Mouse (Mus musculus): ENCODE measurements around the gene Ryk.

Gene Ryk

GRCm38 (mm10) chr9:102951091-102951994, 116.6 kb downstream of the Ryk start:
- DNase-seq (ENCODE audit: low spot score), result no peak

GRCm38 (mm10) chr9:102955866-102956265, 121.1 kb downstream of the Ryk start:
- no peak for DNase-seq (ENCODE audit: low spot score)
